Mouse (Mus musculus) cerebellum, adult 8-10 months (tissue): Measurements from ENCODE around the gene AI661453.

Source experiments
- DNase-seq: peaks from one replicate; pipeline ENCODE4 v3.0.0; 2022

AI661453 gene

DNA sequence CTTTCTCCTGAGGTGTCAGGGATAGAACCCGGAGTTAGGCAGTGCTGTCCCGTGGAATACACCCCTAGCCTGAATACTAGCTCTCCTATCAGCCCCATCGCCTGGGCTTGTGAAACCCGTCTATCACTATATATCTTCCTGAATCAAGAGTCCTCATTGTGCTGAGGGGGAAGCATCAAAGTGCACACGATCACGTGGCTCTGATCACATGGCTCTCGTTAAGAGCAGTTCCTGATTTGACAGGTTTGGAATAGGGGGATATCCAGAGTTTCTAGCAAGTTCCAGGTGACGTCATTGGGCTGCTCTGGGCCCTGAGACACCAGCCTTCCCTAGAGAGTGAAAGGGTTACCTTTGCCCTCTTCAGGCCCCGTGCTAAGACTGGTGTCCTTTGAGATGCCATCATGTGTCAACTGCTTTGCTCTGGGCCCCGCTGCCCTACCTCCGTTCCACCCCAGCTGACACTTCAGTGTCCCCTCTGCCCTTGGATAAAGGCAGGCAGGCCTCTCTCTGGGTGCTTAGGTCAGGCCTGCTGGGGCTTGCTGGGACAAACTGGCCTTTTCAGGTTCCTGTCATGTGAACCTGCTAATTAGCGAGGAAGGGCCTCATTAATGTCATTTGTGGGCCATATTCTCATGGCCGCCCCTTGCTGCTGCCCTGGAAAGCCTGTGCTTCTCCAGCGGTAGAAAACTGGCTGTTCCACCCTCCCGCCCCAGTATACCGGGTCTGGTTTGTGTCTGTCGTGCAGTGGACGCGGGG, 5.1 kb downstream of the AI661453 start:
- no peak for DNase-seq

DNA sequence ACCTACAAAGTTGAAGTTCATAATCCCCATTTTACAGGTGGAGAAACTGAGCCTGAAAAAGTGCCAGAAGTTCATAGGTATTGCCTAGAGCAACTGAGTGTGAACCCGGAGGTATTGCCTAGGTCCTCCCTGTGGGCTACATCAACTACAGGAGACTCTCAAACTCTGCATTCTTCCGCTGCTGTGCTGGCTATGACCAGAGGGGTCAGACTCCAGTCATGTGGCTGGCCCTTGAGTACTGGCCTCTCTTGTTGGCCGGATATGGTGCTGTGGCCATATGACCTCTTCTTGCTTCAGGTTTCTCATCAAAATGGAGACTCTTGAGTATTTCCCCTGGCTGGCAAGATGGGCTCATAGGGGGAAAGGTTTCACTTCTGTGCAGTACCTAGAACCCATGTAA, 5.9 kb downstream of the AI661453 start:
- no peak for DNase-seq

DNA sequence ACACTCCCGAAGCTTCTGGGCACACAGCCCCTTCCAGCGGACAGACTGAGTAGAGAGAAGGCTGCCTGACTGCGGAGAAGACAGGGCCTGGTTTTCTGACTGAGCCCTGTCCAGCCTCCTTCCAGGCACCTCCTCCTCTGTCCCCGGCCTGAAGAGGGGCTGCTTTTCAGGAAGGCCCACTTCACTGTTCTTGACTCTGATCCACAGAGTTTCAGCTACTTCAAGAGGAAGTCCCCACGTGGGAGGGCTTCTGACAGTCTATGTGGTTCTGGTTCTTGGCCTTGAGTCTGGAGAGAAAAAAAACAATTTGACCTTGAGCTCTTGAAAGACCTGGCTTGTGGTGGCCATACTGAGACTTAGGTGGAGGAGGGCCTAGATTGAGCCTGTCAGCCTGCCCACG, 7.7 kb downstream of the AI661453 start:
- DNase-seq = no peak

DNA sequence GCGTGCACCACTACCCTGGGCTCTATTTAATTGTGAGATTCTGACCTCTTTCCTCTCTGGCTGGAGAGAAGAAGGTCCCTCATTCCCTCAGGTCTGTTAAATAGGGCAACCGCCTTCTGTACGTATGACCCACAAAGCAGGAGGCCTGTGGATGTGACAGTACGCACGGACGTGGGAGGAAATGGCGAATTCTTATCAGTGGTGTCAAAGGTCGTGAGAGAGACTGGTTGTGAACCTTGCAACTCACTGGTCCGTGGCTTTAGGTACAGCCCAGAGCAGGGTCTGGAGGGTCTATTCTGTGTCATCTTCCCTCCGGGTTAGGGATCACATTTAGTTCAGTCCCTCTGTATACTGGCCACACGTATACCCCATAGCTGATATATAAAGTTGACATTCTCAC, 9.1 kb downstream of the AI661453 start:
- no peak for DNase-seq

- DNase-seq = no peak
These were observed 9.6 kb downstream of the AI661453 start for GRCm38 (mm10) chr17:47446025-47446424.

DNA sequence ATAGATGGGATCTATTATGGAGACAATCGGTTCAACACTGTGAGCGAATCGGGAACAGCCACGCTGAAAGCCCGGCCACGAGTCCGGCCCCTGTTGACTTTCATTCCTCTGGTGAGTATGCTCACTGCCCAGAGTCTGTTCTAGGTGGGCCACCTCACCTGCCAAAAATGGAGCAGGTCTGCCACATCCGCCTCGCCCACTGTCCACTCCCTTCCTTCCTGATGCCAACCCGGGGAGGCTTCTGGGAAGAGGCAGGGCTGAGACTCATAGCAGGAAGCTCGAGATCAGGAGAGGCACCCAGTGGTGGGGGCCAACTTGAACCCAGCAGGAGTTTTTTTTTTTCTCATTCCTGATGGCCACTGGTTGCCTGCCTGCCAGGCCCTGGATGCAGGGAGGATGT, 10.1 kb downstream of the AI661453 start:
- no peak for DNase-seq

- no peak for DNase-seq
These were observed 12.3 kb downstream of the AI661453 start for GRCm38 (mm10) chr17:47448523-47449372.

DNA sequence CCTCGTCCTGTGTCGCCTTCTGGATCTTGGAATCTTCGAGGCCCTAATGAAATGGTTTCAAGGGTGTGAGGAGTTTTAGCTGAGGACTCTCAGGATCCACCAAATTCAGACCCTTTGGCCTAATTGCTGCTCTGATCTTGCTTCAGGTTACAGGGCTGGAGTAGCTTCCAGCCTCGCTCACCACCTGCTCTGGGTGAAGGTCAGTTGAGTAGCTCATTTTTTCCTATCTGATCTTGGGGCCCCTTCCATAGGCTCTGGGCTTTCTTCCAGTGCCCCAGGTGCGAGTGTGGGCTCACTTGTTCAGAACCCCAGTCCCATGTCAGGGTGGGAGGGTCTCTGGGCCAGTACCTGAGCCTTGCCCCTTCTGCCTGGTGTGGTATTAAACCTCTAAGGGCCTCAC, 13.0 kb downstream of the AI661453 start:
- DNase-seq = no peak

- no peak for DNase-seq
These were observed 13.8 kb downstream of the AI661453 start for GRCm38 (mm10) chr17:47450239-47450638.

DNA sequence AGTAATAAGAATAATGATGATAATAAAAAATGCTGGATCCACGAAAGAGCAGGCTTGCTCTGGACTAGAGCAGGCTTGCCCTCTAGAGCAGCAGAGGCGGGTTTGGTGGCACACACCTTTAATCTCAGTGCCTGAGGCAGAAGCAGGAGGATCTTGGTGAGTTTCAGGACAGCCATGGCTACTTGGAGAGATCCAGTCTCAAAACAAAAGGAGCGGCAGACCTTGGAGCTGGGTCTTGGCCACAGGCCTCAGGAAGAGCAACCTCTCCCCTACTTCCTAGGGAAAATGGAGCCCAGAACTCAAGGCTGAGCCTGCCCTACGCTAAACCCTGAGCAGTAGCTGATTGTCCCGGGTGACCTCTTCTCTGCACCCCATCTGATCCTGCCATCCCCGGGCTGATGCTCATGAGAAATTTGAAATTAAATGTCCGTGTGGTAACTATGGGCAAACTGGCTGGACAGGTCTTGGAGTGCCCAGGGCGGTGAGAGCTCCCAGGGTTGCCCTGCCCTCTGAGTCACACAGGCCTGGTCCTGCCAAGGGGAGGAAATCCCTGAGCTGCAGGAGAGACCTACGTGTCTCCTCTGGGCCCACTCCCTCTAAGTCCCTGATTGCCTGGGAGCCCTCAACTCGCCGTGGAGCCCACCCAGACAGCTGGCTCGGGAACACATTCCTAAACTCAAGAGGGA, 14.6 kb downstream of the AI661453 start:
- DNase-seq = no peak

GRCm38 (mm10) chr17:47452886-47453285, 16.5 kb downstream of the AI661453 start:
- DNase-seq = no peak

- DNase-seq = no peak
These were observed 18.3 kb downstream of the AI661453 start for GRCm38 (mm10) chr17:47454675-47455074.

GRCm38 (mm10) chr17:47458310-47458709, 21.9 kb downstream of the AI661453 start:
- DNase-seq = no peak

DNA sequence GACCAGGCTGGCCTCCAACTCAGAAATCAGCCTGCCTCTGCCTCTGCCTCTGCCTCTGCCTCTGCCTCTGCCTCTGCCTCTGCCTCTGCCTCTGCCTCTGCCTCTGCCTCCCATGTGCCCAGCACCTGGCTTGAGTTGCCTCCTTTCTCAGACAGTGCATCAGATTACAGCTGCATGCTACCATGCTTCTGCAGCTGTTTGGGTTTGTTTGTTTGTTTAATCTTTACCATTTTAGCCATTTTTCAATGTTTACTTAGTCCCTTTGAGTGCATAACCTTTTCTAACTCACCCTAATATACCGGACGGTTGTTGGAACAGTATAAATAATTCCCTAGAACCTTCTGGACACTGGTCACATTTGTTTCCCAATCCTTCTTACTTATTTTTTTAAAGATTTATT, 22.5 kb downstream of the AI661453 start:
- DNase-seq = no peak

DNA sequence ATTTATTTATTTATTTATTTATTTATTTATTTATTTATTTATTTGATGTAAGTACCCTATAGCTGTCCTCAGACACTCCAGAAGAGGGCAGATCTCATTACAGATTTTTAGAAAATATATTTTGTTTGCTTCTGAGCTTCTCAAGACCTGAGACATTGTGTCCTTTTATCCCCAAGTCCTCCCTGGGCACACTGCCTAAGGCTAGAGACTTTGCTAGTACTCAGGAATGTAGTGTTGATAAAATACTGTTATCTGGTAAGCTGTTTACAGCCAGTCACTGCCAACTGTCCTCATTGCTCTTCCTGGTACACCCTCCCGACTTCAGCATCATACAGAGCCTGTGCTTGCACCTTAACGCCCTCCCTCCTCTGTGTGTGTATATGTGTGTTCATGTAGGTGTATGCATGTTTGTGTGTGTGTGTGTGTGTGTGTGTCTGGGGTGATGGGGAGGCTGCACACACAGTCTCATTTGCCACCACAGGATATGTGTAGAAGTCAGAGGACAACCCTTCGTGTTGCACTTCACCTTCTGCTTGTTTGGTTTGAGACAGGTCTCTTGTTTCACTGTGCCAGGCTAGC, 23.0 kb downstream of the AI661453 start:
- no peak for DNase-seq

DNA sequence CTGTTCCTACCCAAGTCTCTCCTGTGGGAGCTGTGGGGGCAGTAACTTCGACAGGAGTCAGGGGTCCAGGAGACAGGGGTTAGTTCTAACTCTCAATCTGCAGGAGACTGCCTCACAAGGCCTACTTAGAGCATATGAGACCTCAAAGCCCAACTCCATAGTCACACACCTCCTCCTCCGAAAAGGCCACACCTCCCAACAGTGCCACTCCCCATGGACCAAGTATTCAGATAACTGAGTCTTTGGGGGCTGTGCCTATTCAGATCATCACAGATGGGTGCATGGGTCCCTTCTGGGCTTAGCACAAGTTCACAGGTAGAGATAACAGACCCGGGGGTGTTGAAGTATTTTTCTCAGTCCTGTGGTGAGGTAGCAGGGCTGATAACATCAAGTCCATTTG, 25.3 kb downstream of the AI661453 start:
- DNase-seq = no peak

DNA sequence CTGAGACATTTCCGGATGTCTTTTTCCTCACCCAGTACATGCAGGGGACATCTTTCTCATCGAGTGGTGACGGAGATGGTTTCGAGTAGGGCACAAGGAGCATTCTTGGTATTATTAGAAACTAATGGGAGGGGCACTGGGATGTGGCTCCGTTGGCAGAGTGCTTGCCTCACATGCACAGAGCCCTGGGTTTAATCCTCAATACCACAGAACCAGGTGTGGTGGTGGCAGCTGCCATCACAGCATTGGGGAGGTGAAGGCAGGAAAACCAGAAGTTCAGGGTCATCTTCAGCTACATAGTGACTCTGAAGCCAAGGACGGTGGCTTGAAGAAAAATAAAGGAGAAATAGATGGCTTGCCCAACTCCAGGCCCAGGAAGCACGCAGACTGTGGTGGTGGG, 25.8 kb downstream of the AI661453 start:
- DNase-seq = no peak

DNA sequence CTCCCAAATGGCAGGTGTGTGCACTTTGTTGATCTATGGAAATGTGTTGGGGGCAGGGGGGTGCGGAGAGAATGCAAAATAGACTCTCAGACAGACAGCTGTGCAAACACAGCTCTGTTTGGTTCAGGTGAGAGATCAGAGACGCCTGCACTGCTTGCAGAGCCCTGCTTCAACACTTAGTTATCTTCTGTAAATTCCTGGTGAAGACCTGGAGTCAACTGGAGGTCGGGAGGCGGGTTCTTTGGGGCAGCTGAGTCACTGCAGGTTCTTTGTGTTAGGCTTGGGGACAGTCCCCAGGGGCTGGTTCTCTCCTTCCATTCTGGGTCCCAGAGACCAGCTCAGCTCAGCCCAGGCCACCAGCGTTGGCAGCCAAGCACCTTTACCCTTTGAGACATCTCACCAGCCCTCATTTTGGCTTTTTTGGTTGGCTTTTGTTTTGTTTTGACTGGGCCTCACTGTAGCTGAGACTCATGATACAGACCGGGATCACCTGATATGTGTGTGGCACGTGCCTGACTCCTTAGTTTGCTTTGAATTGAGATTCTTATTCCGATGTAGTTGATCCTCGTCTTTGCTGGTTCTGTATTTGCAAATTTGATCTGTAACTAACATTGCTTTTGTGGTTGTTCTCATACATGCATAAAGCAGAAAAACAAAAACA, 26.4 kb downstream of the AI661453 start:
- DNase-seq = no peak

GRCm38 (mm10) chr17:47464248-47464965, 28.0 kb downstream of the AI661453 start:
- DNase-seq = no peak

- no peak for DNase-seq
These were observed 28.6 kb downstream of the AI661453 start for GRCm38 (mm10) chr17:47465016-47465415.

DNA sequence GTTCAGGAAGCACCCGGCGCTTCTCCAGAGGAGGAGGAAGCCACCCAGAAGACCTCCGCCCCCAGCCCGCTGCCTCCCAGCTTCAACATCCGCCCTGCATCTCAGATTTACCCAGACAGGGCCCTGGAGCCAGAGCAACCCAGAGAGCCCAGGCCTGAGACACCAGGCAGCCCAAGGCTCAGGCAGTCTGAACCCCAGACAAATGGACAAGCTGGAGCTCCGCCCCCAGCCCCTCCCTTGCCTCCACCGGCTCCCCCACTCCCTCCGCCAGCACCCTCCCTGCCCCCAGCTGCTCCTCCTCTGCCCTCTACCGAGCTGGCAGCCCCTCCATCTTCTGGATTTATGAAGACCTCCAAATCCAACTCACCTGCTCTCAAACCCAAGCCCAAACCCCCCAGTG, 29.9 kb downstream of the AI661453 start:
- DNase-seq = no peak

- DNase-seq = no peak
These were observed 31.2 kb downstream of the AI661453 start for GRCm38 (mm10) chr17:47467659-47468058.
